Mouse (Mus musculus) spleen, postnatal 14 days (tissue): ENCODE measurements around the gene Mrpl33.

ENCODE experiments used
- DNase-seq, 2 experiments: peaks; one replicate each; pipeline ENCODE4 v3.0.0; 2021 to 2022; ENCODE audit warnings: low spot score in 2 of 2

Gene Mrpl33

GRCm38 (mm10) chr5:31640542-31640941, 43.8 kb downstream of the Mrpl33 start:
- DNase-seq, result no peak

- no peak for DNase-seq
These were observed 45.6 kb downstream of the Mrpl33 start for GRCm38 (mm10) chr5:31642300-31642699.

GRCm38 (mm10) chr5:31644272-31644671, 47.5 kb downstream of the Mrpl33 start:
- no peak for DNase-seq

- no peak for DNase-seq
These were observed 48.1 kb downstream of the Mrpl33 start for GRCm38 (mm10) chr5:31644847-31645246.

GRCm38 (mm10) chr5:31645798-31646197, 49.1 kb downstream of the Mrpl33 start:
- no peak for DNase-seq

GRCm38 (mm10) chr5:31646574-31646973, 49.8 kb downstream of the Mrpl33 start:
- no peak for DNase-seq

GRCm38 (mm10) chr5:31647327-31647726, 50.6 kb downstream of the Mrpl33 start:
- DNase-seq, result no peak

GRCm38 (mm10) chr5:31650518-31651288, 54.0 kb downstream of the Mrpl33 start:
- DNase-seq, result no peak

- no peak for DNase-seq
These were observed 59.0 kb downstream of the Mrpl33 start for GRCm38 (mm10) chr5:31655688-31656190.

- DNase-seq, result no peak
These were observed 69.4 kb downstream of the Mrpl33 start for GRCm38 (mm10) chr5:31666176-31666575.

- DNase-seq, result no peak
These were observed 71.7 kb downstream of the Mrpl33 start for GRCm38 (mm10) chr5:31668325-31668968.

GRCm38 (mm10) chr5:31669984-31670383, 73.2 kb downstream of the Mrpl33 start:
- no peak for DNase-seq

GRCm38 (mm10) chr5:31671137-31671536, 74.4 kb downstream of the Mrpl33 start:
- no peak for DNase-seq

GRCm38 (mm10) chr5:31673431-31673830, 76.7 kb downstream of the Mrpl33 start:
- no peak for DNase-seq

GRCm38 (mm10) chr5:31678000-31678399, 81.3 kb downstream of the Mrpl33 start:
- no peak for DNase-seq

GRCm38 (mm10) chr5:31680183-31680582, 83.4 kb downstream of the Mrpl33 start:
- no peak for DNase-seq

- no peak for DNase-seq
These were observed 85.6 kb downstream of the Mrpl33 start for GRCm38 (mm10) chr5:31682305-31682704.

- DNase-seq, result no peak
These were observed 89.3 kb downstream of the Mrpl33 start for GRCm38 (mm10) chr5:31686040-31686439.

- no peak for DNase-seq
These were observed 91.2 kb downstream of the Mrpl33 start for GRCm38 (mm10) chr5:31687972-31688371.

GRCm38 (mm10) chr5:31693191-31693590, 96.5 kb downstream of the Mrpl33 start:
- no peak for DNase-seq

- DNase-seq, result no peak
These were observed 100.4 kb downstream of the Mrpl33 start, which contains the start of gene Rbks for GRCm38 (mm10) chr5:31696971-31697643. Gene Rbks, minus strand, starts transcription at chr5:31697627.

GRCm38 (mm10) chr5:31697644-31698296, 101.0 kb downstream of the Mrpl33 start, which contains the start of gene Babam2:
Gene Babam2, plus strand, starts transcription at chr5:31697684.
- DNase-seq, result peak; percentile 83 to 95
